Mouse (Mus musculus) right cerebral cortex, postnatal 10 days (tissue): ENCODE measurements around the gene Bmt2.

Source experiments
- DNase-seq, 2 experiments: peaks; one replicate each; pipeline ENCODE4 v3.0.0; 2021; ENCODE audit warnings: low spot score in 2 of 2

Gene Bmt2

DNA sequence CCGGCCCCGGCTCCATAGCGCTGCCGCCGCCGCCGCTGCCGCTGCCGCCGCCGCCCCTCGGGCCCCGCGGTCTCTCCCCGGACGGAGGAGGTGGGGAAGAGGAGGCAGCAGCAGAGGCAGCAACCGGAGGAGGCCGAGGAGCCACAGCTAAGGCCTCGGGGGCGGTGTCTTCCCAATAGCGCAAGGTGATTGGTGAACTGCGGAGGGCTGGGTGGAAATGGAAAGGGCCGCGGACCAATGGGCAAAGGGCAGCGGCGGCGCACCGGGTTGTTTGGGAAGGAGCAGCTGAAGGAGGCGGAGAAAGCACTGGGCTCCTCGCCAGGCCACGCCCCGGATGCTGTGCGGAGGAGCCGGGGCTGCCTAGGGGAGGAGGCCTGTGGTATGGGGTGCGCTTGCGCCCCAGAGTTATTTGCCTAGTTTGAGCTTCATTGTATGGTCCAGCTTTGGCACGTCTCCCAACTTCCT lies at the start of gene Bmt2:
Gene Bmt2 (minus strand): TSS at position 149 of the 465 bp plus-strand sequence.
- DNase-seq: peak; percentile 99 to 100

DNA sequence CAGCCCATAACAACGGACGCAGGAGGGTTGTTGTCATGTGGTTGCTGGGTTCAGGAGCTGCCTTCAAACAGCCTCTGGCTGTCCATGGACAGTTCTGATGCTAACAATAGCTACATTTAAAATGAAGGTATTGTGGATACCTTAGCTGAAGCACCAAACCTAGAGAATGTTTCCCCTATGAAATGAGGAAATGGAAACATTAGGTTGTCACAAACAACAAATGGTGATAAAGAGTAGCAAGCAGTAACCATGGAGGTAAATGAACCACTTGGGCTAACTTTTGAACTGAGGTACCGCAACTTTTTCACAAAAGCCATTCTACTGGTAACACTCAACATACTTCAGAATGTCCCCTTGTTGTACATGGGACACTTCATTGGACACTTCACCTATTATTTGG lies 44.4 kb upstream of the Bmt2 start:
- DNase-seq: no peak

DNA sequence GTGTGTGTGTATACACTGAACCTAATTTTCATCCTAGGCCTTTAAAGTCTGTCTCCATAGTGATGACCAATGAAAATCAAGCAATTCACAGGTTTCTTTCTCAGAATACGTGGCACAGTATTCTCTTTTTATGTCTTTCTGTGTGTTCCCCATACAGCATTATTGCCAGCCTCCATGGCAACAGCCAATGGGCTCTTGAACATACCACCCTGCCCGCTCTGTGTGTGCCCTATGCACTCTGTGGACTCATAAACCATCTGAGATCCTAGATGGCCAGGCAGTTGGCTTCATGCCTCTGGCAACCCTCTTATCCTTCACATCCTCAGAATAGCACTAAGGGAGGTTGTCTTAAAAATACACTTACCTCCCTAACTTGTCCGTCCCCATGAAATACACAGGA lies 37.1 kb upstream of the Bmt2 start:
- no peak for DNase-seq

DNA sequence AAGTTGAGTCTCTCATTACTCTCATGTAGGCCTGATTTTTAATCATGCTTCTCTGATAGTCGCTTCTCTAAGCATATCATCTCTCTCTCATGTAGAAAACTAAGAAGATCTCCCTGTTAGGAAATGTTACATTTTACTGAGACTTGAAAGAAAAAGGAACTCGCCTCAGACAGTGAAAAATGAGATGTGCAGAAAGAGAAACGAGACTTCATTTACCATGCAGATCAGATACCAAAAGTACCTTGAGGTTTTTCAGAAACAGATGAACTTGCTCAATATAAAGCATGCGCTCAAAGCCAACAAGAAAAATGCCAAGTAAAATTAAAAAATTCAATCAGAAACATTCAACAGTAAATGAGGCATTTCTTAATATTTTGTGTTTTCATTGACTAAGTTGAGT lies 19.1 kb upstream of the Bmt2 start:
- DNase-seq: no peak

DNA sequence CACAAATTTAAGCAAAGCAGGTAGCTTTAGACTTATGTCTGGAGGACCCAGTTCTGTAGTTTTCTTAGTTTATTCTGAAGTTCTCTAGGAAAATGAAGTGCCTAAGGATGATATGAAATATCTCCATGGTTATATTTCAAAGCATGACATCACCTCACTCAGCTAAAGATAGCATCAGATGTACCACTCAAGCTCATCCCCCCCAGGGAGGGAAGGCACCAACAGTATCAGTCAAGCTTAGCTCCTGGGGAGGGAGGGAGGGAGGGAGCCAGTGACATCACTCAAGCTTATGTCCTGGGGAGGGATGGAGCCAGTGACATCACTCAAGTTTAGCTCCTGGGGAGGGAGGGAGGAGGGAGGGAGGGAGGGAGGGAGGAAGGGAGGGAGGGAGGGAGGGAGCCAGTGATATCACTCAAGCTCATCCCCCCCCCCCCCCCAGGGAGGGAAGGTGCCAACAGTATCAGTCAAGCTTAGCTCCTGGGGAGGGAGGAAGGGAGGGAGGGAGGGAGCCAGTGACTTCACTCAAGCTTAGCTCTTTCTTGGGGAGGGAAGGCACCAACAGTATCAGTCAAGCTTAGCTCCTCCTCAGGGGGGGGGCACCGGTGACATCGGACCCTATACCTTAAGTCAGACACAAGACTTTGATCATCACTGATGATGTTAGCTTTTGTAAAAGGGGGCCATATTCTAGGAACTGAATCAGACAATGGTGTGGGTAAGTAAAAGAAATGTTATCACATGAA lies 17.5 kb upstream of the Bmt2 start:
- DNase-seq: no peak

DNA sequence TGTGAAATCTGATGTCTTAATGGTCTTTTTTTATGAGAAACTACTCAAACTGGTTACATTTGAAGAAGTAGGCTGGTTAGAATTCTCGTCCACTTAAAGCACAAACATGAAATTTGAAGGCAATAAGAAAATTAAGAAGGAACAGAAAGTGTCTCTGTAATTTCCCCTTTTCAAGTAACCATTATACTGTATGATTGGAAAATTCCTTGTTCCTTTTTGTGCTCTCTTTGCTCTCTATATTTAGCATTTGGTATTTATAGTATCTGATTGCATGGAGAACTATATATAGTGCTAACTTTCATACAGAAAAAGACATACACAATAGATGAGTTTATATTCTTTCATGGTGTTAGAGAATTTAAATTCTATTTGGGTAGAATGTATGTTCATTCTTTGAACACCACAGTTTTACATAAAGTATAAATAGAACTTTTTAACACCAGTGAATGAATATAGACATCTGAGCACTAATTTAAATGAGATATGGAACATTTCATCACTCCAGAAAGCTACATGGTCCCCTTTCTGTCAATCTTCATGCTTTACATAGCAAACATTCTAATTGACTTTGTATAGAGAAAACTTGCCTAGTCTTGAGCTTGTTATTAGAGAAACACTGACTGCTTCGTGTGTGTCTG lies 14.0 kb upstream of the Bmt2 start:
- no peak for DNase-seq

DNA sequence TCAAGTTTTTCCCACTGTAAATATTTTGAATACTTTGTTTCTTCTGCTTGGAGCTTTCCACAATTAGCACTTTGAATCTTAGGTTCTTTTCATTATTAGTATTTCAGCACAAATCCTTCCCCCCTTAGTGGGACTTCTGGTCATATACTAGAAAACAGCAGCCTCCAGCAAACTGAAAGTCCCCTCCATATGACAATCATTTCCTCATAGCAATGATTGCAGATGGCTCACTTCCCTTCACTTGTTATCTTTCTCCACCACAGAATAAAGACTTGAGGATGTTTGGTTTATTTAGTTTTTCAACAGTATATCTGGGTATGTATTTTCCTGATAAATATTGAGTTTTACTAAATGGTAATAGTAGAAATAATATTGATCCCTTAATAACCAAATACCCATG lies 12.6 kb upstream of the Bmt2 start:
- no peak for DNase-seq

DNA sequence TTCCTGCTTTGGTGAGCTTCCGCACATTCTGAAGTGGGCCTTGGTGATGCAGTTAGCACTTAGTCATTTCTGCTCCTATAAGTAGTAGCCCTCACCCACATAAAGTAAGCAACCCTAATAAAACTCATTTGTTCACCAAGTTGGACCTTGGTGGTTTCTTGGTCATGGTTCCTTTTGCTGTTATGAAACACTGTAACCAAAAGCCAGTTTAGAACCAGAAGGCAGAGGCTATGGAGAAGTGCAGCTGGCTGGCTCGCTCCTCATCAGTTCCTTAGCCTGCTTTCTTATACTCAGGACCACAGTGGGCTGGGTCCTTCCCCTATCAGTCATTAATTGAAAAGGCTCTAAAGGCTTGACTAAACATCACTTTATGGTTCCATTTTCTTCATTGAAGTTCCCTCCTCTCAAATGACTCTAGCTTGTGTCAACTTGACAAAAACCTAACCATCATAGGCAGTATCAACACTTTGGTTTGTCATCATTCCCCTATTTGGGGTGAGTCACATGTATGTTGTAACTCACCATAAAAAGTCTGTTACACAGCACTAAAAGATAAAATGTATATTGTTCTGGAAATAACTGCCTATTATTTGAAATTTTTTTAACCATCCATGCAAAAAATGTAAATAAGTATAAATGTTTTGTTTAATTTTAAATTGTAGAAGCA lies 6.3 kb upstream of the Bmt2 start:
- no peak for DNase-seq

DNA sequence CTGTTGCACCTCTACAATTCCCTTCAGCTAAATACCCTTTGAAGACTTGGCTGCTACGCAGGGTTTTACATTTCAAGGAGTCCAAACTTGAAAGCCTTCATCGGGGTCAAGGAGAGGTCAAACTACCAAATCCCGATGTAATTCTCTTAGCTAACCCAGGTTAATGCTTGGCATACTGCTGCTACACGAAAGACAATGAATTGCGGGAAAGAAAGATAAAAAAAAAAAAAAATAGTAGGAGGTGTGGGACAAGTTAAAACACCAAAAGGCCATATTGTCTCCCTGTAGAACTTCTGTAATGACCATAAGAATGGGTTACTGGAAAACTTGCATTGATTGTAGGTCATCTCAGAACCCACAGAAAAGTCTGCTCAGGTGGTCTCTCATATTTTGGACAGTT lies 583 bp upstream of the Bmt2 start:
- no peak for DNase-seq

DNA sequence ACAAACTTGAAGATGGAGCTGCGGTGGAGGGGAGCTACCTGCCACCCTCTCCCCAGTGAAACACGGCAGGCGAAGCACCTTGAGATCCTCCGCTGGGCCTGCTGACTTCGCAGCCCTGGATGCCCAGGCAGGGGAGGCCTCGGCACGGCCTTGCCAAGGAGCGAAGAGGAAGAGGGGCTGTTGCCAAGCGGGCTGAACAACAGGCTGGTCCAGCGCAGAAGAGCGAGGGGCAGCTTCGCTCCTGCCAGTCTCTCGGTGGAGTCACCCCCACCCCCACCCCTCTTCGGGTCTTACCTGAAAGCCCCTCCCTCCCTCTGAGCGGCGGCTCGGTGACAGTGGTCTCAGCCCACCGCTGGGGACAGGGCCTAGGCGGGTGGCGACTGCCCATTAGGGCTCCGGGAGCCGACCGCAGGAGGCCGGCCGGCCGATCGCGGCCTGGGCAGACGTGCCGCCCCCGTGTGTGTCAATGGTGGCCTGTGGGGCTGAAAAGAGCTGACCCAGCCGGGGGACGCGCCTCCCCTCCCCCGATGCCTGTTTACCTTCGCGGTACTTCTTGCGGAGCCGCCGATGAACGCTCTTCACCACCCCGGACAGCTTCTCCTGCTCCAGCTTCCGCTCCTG lies 515 bp downstream of the Bmt2 start:
- DNase-seq: peak; percentile 66 to 68

DNA sequence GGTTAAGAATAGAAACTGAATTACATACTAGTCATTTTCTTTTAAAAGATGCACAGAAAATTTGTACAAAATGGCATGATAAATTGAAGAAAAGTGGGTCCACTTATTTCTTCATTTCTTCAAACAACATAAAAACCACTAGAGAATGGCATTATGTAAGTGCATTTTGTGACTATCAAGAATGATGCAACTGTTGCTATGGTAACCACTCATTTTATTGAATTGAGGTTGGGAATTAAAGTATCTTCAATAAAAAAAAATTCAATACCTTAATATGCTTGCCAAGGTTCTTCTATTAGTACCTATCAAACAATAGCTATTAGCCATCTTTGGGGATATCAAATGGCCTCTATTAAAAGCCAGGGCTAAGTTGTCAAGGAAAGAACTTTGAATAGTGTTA lies 1.6 kb downstream of the Bmt2 start:
- DNase-seq: no peak

DNA sequence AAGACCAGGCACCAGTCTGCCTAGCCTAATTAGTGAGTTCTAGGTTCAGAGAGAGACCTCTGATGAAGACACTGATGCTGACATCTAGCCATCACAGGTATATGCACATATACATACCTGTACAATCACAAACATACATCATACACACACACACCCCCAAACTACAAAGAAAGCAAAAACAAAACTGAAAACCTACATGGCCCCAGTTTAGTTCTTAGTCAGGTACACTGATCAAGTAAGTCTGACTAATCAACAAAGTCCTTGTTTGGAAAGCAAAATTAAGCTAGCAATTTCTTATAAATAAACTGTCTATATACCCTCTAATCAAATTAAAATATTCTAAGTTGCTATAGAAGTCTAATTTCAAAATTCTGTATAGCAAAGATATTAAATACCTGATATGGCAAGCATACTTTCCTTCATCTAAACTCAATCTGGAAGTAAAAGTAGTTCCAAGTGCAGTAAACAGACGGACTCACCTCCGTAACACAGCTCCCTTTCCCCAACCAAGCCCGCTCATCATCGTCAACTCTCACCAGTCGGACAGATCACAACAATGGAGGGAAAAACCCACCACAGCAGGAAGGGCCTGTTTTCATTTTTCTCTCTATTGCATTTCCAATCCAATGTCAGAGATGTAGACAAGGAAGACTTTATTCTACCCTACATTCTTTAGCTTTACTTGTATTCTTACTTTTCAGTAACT lies 3.0 kb downstream of the Bmt2 start:
- DNase-seq: no peak

DNA sequence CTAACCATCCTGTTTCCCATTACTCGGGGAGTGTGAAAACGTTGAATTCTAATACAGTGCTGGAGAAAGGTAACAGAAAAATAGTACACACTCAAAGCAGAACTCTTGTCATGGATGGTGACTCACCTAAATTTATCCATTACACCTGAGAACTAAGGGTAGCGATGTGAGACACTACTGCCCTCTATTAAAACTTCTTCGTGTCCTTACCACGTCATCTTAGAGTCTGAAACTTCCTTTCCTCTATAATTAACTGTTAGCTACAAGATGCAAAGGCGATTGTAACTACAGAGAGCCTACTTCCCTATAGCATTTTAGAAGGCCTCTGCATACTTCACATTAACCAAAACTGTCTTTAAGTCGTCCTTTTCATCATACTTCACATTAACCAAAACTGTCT lies 12.1 kb downstream of the Bmt2 start:
- DNase-seq: no peak

DNA sequence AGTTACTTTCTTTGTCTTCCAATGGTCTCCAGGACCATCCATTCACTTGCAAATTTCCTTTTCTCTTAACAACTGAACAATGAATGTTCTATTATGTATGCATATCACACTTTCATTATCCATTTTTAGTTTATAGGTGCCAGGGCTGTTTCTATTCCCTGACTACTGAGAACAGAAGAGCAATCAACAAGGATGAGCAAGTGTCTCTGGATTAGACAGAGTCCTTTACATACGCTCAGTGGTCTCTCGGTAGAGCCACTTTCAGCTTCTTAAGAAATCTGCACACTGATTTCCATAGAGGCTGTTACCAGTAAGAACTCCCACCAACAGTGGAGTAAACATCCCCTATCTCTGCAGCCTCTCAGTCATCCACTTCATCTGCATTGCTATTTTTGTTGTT lies 19.8 kb downstream of the Bmt2 start:
- no peak for DNase-seq

DNA sequence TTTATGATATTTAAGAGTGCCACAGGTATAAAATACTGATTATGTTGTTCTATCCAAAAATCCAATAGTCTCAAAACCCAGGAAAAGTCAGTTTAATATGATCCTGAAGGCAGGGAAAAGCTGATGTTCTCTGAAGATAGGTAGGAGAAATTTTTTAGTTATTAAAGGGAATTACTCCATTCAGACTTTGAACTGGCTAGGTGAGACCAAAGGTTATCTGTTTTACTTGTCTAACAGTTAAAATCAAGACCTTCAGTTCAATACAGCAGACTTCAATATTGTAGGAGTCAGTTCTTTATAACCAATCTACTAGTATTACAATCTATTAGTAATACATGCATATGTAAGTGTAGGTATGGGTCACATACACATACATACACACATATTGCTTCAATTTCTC lies 23.7 kb downstream of the Bmt2 start:
- no peak for DNase-seq

DNA sequence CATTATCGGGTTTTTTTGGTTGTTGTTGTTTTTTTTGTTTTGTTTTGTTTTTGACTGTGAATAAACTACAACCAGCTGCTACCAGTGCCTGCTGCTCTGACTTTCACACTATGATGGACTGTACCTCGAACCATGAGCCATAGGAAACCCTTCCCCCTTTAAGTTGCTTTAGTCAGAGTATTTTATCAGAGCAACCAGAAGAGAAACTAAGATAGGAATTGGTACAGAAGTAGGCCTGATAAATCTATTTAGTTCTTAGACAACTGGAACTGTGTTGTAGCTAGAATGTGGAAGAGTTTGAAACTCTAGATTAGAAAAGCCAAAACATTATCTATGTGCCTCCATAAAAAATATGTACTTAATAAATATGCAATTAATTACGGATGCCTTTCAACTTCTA lies 25.5 kb downstream of the Bmt2 start:
- DNase-seq: no peak

DNA sequence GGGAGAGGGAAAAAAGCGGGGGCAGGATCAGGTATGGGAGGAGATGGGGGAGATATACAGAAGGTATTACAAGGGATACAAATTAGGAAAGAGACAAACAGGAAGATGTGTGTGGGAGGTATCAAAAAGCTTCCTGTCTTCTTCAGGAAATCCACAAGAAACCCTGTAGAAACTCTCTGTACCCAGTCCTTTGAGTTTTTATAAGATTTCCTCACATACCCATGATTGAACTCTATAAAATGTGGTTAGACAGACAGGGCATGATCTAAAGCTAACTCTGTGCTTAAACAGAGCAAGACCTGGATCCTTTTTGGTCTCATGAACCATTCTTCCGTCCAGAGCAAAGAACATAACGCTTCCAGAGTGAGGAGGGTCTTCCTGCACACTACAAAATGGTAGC lies 26.9 kb downstream of the Bmt2 start:
- DNase-seq: no peak

DNA sequence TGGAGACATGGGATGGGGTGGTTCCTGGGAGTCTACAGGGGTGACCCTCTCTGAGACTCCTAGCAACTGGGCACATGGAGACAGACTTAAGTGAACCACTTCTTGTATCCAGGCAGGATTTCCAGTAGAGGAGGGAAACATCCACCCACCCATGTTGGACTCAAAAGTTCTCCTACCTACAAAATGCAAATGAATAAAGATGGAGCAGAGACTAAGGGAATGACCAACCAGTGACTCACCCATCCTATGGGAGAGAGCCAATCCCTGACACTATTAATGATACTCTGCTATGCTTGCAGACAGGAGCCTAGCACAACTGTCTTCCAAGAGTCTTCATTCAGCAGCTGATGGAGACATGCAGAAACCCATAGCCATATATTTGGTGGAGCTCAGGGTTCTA lies 29.5 kb downstream of the Bmt2 start:
- no peak for DNase-seq

DNA sequence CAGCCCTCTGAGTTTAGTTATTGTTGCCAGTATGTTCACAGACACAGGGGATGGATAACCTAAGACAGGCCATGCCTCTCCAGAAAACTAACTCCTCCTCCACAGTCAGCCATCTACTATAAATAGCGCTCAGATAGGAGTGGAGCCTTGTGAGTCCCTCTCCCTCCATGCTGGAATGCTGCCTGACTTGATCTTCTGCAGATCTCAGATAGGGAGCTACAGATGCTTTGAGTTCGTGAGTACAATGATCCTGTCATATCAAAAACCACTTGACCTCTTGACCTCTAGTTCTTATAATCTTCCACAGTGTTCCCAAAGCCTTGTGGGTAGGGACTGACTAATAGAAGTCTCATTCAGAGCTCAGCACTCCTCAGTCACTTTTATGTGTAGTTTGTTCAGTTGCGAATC lies 41.2 kb downstream of the Bmt2 start:
- no peak for DNase-seq

DNA sequence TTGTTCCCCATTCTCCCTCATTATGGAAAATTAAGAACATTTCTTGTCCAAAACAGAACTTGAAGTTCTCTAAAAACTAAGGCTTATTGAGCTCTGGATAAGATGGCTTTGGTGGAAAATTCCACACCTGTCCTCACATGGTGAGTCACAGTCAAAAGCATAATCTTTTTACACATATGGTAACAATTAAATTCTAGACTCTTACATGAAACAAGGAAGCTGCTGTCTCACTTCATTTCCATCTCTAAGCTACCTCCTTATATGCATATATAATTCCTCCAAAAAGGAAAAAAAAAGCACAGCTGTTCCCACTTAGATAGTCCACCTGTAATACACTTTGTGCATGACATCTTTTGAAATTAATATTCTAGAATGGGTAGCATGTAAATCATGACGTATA lies 45.2 kb downstream of the Bmt2 start:
- DNase-seq: no peak

DNA sequence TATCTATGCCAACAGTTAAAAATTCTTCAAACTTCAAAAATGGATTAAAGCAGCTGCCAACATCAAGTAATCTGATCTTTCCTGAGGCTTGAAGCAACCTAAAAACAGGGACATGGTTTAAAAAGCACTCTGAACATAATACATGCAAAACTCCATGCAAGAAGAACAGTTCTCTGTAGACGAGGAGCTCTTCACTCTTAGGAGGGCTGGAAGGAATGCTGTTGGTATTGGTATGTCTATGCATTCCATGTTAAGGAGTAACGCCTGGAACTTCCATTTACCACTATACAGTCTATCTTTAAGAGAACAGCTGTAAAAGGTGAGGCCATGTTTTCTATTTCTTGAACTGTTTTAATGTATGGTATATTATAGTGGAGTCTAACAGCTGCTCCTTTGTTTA lies 47.2 kb downstream of the Bmt2 start:
- DNase-seq: no peak

DNA sequence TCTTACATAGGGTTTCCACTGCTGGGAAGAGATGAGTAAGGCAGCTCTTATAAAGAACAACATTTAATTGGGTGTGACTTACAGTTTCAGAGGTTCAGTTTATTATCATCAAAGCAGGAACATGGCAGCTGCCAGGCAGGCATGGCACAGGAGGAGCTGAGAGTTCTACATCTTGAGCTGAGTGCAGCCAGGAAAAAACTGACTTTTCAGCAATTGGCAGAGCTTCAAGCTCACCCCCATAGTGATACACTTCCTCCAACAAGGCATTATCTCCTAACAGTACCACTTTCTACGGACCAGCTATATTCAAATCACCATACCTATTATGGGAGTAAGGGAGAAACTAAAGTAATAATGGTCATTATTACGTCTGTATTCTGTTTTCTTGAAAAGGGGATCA lies 58.1 kb downstream of the Bmt2 start:
- DNase-seq: peak in 1 of 2 experiments; percentile 34
